Mouse (Mus musculus) G1E-ER4 (cell line): ENCODE results near the gene Cenpo. TPM values are rescaled to one million over a fixed set of nuclear protein-coding genes. Genes with fewer than 3 reads are reported as not detected.

Source experiments
- GATA1 ChIP-seq: IDR thresholded peaks from one replicate; pipeline ENCODE4 v1.8.0; 2012; ENCODE audit warnings: low read length, inconsistent platforms
- polyA plus RNA-seq: library from polyadenylated mRNA; stranded (reverse); fragments of >175 nt; gene quantifications from 2 replicates; pipeline ENCODE4 v1.2.3, GENCODE M21; 2012

The Cenpo gene
- polyA plus RNA-seq: 3.6 and 3.7 TPM in 2 replicates

DNA sequence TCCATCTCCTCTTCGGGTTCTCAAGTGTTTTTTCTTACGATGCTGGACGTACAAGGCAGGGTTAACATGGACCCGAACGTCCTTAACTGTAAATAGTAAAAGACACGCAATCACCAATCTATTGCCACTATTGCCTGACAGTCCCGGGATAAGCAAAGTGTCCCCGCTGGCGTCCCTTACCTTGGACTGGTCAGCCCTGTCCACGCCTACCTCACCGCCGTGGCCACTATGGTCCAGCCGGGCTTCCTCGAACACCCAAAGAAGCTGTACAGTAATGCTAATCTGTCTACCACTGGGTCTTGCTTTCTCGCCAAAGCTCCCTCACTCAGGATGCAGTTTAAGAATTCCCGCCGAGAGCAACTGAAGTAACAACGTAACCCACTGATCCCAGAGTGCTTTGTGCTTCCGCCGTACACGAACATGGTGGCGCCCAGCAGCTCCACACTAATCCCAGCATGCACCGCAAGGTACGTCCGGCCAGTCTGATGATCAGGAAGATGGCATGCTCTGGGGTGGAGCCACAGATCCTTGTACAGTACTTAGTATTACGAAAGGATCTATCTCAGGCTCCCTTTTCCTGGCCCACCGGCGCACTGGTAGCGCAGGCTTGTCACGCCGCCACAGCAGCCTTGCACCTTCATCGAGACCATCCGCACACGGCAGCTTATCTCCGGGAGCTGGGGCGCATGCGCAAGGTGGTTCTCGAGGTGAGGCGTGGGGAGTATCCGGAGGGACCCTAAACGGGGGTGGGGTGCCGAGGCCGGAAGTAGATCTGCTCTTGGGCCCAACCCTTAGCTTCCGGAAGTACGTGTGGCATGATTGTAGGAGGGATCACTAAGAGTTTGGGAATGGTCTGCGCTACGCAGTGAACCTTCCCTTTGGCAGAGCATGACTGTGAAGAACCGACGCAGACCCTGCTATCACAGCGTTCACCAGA, at the start of gene Cenpo, which contains the start of gene Ptrhd1:
TSS of gene Cenpo (minus strand) at position 723 of the 937 bp plus-strand sequence.
TSS of gene Ptrhd1 (plus strand) at position 456 of the 937 bp plus-strand sequence.
- no peak for TF ChIP-seq GATA1

GRCm38 (mm10) chr12:4279878-4280277, 45.8 kb upstream of the Cenpo start:
- TF ChIP-seq GATA1: no peak

DNA sequence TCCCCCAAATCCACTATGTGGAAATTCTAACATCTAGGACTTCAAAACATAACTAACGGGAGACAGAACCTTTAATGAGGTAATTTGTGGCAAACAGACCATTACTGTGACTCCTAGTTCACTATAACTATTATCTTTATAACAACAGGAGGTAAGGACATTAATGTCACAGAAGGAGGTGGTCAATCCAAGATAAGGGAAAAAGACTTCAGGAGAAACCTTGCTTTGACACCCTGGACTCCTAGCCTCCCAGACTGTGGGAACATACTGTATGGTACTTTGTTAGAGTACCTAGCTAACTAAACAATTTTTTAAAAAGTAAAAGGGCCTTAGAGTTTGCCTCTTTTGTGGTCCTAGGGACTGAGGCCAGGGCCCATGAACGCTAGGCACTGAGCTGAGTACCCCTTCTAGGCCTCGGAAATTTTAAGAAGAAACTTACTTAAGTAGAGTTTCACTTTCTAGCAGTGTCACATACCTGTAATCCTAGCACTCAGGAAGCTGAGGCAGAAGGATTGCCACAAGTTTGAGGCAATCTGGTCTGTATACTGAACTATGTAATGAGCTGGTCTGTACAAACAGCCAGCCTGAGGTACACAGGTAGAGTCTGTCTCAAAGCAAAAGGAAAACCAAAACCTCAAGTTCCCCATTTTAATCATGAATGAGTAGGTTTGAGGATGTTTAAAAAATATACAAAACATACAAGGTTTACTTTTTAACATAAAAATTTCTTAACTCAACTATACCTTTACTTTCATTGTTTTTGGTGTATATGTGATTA, 45.1 kb upstream of the Cenpo start:
- no peak for TF ChIP-seq GATA1

DNA sequence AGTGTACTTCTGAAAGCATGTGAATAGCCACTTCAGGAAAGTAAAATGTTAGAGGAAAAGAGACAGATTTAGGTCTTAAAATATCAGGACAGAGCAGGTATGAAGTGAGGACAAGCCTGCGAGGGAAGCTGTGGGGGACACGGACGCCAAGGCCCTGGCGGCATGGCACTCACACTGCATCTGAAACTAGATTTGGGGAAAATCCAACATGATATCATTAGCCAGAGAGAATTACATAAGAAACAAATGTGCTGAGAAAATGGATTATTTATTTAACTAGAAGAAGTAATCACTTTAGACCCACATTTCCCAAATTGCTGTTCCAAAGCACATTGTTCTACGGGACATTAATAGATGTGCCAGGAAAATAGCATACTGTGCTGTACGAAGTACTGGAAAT, 37.0 kb upstream of the Cenpo start:
- TF ChIP-seq GATA1: no peak

GRCm38 (mm10) chr12:4267765-4268164, 33.7 kb upstream of the Cenpo start:
- no peak for TF ChIP-seq GATA1

DNA sequence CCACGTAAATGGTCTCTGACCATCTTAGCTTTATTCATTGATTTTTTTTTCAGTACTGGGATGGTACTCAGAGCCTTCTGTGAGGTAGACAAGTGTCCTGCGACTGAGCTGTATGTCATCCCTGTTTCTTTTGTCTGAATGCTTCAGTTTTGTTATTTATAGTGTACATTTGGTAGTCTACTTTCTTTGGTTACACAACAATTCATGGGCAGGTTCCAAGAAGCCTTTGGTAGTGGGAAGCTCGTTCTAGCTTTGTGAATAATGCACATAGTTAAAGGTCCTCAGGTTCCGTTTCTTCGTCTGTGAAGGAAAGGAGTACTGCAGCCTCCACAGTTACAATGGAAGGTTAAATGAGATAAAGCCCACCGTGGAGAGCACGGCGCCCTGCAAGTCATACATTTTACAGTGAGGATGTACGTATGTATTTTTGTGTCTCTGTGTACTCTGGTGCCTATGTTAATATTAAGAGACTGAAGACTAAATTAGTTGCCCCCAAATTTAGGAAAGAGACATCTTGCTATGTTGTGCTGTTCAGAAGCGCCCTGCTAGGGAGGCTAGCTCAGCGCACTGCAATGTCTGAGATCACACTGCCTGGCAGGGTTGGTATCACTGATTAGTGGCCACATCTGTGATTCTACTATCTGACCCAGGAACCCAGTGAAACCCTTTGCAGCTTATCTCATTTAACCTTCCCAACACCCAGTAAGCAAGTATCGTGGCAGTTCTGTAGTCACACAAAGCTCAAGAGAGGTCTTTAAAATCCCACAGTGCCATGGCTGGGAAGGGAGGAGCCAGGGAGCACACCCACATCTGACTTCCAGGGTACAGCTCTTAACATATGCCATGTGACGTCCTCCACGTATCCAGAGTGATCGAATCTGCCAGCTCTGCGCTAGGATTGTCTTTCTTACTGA, 18.9 kb upstream of the Cenpo start:
- TF ChIP-seq GATA1: peak; percentile 76

GRCm38 (mm10) chr12:4249786-4250185, 15.7 kb upstream of the Cenpo start:
- TF ChIP-seq GATA1: no peak

DNA sequence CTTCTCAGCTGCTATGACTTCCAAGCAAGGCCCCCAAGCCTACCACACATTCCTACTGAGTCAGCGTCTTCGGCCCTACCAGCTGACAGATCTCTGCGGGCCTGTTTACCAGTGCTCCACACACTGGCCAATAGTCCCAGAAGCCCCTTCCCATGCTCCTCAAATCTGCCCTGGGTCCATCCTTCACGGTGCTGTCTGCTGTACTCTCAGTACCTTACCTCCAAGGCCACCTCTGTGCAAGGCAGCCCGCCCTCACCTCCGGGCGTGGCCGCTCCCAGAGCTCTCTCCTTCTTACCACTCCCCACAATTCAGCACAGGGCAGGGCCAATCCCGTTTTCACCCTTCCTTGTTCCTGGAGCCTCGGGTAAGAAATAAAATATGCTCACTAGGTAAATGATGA, 11.6 kb upstream of the Cenpo start:
- TF ChIP-seq GATA1: no peak

DNA sequence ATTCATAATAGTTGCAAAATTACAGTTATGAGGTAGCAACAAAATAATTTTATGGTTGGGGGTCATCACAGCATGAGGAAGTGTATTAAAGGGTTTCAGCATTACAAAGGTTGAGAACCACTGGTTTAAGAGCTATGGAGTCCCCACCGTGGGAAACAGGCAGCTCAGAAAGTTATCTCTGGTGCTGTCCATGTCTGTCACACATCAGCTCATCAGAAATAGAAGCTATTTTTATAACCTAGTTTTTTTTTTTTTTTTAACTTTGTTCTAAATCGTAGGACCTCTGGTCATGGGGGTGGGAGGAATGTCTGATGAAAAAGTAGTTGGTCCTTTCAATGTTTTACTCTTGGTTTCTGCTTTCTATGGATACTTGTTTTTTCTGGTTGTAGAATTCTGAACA, 9.7 kb upstream of the Cenpo start:
- no peak for TF ChIP-seq GATA1

DNA sequence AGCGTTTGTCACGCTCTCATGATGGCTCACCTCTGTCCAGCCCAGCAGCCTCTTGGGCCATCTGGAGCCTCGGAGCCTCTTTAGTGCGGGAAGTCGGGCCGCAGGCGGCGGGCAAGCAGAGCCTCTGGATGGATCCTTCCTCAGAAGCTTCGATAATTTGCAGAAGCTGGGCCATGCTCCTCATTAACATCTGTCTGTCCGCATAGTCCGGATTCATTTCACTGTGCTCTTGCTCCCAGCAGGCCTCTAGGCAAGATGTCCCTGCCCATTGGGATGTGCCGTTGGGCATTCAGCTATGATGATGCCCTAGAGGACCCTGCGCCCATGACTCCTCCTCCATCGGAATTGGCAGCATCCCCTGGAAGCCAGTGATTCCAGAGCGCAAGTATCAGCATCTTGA, 3.4 kb upstream of the Cenpo start:
- TF ChIP-seq GATA1: no peak

DNA sequence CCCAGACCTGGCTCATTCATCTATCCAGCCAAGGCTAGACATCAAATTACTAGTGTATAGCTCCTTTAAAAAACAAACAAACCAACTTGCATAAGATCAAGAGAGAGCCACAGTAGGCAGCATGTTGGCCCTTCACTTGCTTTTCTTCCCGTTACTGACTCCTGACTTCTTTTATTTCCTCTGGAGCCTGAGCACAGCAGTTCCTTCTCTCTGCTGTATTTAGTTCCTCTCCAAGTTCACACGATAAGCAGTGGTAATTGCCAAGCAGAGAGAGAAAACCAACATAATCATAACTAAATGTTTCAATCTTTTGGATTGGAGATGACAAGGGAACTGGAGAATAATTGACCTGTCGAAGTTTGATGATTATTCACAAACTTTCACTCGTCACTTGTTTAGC, 1.3 kb downstream of the Cenpo start:
- TF ChIP-seq GATA1: no peak

DNA sequence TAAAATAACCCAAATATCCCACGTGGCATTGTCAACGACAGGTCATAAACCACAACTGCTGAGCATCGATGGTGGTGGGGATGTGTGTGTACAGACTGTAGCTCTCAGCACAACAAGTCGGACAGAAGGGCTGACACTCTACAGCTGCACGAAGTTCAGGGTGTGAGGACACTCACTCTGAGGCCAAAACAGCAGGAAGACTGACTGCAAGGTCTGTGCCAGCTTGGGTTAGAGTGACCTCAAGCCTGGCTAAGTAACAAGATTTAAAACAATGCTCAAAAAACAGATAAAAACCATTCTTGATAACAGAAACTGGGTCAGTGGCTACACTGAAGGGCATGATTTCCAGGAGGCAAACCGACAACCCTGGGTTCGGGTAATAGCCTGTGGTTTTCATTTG, 3.9 kb downstream of the Cenpo start:
- no peak for TF ChIP-seq GATA1

GRCm38 (mm10) chr12:4212908-4213307, 21.2 kb downstream of the Cenpo start:
- no peak for TF ChIP-seq GATA1

- no peak for TF ChIP-seq GATA1
Measured at GRCm38 (mm10) chr12:4211174-4211573, 22.9 kb downstream of the Cenpo start.

DNA sequence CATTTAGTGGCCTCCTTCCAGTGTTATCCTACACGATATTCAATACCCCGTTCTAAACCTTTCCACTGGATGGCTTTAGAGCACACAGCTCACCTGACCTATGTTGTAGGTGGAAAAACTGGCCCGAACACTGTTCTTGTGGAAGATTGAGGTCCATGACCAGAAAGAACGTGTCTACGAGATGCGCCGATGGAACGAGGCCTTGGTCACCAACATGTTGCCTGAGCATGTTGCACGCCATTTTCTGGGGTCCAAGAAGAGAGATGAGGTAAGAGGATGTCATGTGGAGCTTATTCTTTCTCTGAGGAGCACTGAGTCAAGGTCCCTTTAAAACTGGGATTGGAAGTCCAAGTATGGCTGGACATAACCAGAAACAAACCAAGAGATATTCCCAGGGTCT, 24.9 kb downstream of the Cenpo start:
- no peak for TF ChIP-seq GATA1

DNA sequence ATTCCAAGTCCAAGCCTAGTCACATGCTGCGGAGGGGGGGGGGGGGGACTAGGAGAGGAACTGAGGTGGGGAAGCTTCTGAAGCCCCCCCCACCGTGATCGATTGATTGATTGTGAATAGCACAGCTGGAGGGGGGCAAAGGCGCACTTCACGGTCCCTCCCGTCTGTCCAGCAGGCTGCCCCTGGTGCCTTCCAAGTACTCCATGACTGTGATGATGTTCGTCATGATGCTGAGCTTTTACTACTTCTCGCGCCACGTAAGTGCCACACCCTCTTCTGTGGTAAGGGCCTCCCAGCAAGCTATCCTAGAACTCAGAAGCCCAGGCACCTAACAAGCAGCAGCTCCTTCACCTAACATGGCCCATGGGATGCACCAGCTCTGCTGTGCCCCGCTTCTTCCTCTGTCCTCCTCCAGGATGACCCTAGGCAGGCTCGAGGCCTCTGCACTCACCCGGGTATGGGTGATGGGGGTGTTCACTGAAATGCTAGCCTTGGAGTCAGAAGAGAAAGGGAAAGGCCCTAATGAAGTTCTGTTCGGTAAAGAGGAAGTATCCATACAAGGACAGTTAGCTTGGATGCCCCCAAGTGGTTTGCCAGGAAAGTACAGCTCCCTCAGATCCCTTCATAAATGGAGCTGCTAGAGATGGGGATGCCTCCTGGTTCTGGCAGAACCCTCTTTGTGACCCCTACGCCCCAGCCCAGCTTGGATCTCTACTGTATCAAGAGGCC, 25.5 kb downstream of the Cenpo start:
- no peak for TF ChIP-seq GATA1
